Mouse (Mus musculus): ENCODE measurements around the gene Erf. TPM values are rescaled to one million over a fixed set of nuclear protein-coding genes. Genes with fewer than 3 reads are reported as not detected.
A peak's percentile ranks its signal among the peaks of the same experiment; 100 is the strongest.

The Erf gene
- total and polyA plus RNA-seq, 2 experiments from 2014 or later, result 3.7 to 11.8 TPM

GRCm38 (mm10) chr7:25270652-25271633, 20.4 kb upstream of the Erf start:
- H3K27ac ChIP-seq (ENCODE audit: low read depth, low read length), result no peak overlapping the region
- H3K9ac ChIP-seq, result no peak overlapping the region
- TF ChIP-seq CTCF (IDR thresholded peaks at IDR 0.05; ENCODE audit: low read depth), result no peak
- H3K4me3 ChIP-seq (ENCODE audit: low read depth, low read length), result no peak overlapping the region
- H3K36me3 ChIP-seq (ENCODE audit: insufficient read depth), result peaks cover 34% of the 10 kb centered on the region
- 91% methylated on average over 35 of the region's 35 CpGs for WGBS
- DNase-seq (no peak), ATAC-seq (no peak)
- H3K9me3 ChIP-seq (ENCODE audit: low read length), result no peaks in the 10 kb centered on the region
- H3K4me1 ChIP-seq (ENCODE audit: insufficient read depth), result peaks cover 14% of the 10 kb centered on the region
- no peak overlapping the region for H3K4me2 ChIP-seq (ENCODE audit: low read depth)
- no peaks in the 10 kb centered on the region for H3K27me3 ChIP-seq (ENCODE audit: insufficient read depth, low read length)

- TF ChIP-seq CTCF (IDR thresholded peaks at IDR 0.05; ENCODE audit: low read depth), result no peak
Observed at GRCm38 (mm10) chr7:25269545-25270271, 19.1 kb upstream of the Erf start.

GRCm38 (mm10) chr7:25269029-25269428, 18.5 kb upstream of the Erf start:
- WGBS, result 52% methylated on average over 4 of the region's 4 CpGs
- ATAC-seq (no peak), DNase-seq (no peak)
- Histone ChIP-seq H3K4me2 (ENCODE audit: low read depth) (peak overlapping the region; percentile 83), H3K4me1 (ENCODE audit: insufficient read depth) (peaks cover 14% of the 10 kb centered on the region), H3K36me3 (ENCODE audit: insufficient read depth) (peaks cover 34% of the 10 kb centered on the region), H3K4me3 (ENCODE audit: low read depth, low read length) (peak overlapping the region; percentile 98), H3K27me3 (ENCODE audit: insufficient read depth, low read length) (no peaks in the 10 kb centered on the region), H3K27ac (ENCODE audit: low read depth, low read length) (no peak overlapping the region; the same call in 1 of the 2 replicates), H3K9ac (peak overlapping the region; percentile 87), H3K9me3 (ENCODE audit: low read length) (no peaks in the 10 kb centered on the region)
- no peak for TF ChIP-seq CTCF (IDR thresholded peaks at IDR 0.05; ENCODE audit: low read depth)

More at GRCm38 (mm10) chr7:25269545-25270271, 19.1 kb upstream of the Erf start:
- no peaks in the 10 kb centered on the region for H3K9me3 ChIP-seq (ENCODE audit: low read length)
- peaks cover 34% of the 10 kb centered on the region for H3K36me3 ChIP-seq (ENCODE audit: insufficient read depth)
- no peak overlapping the region; the same call in 1 of the 2 replicates for H3K4me3 ChIP-seq (ENCODE audit: low read depth, low read length)
- peak overlapping the region; percentile 83 for H3K4me2 ChIP-seq (ENCODE audit: low read depth)
- H3K27ac ChIP-seq (ENCODE audit: low read depth, low read length), result no peak overlapping the region; the same call in 1 of the 2 replicates
- DNase-seq (no peak), ATAC-seq (no peak)
- WGBS, result 87% methylated on average over 8 of the region's 8 CpGs
- no peak overlapping the region for H3K9ac ChIP-seq
- H3K4me1 ChIP-seq (ENCODE audit: insufficient read depth), result peaks cover 14% of the 10 kb centered on the region
- H3K27me3 ChIP-seq (ENCODE audit: insufficient read depth, low read length), result no peaks in the 10 kb centered on the region

GRCm38 (mm10) chr7:25268588-25268987, 18.0 kb upstream of the Erf start:
- WGBS, result 3% methylated on average over 7 of the region's 7 CpGs
- H3K36me3 ChIP-seq (ENCODE audit: insufficient read depth), result peaks cover 29% of the 10 kb centered on the region

GRCm38 (mm10) chr7:25267751-25268463, 17.3 kb upstream of the Erf start:
- no peaks in the 10 kb centered on the region for H3K9me3 ChIP-seq (ENCODE audit: low read length)
- peak overlapping the region; percentile 91 for H3K27ac ChIP-seq (ENCODE audit: low read depth, low read length)
- H3K4me3 ChIP-seq (ENCODE audit: low read depth, low read length), result peak overlapping the region; percentile 98
- DNase-seq (peak; percentile 100), ATAC-seq (peak; percentile 94)
- peak overlapping the region; percentile 83 for H3K4me2 ChIP-seq (ENCODE audit: low read depth)
- WGBS, result under 1% methylated on average over 33 of the region's 33 CpGs
- peak overlapping the region; percentile 87 for H3K9ac ChIP-seq
- peaks cover 14% of the 10 kb centered on the region for H3K4me1 ChIP-seq (ENCODE audit: insufficient read depth)
- TF ChIP-seq CTCF (IDR thresholded peaks at IDR 0.05; ENCODE audit: low read depth), result no peak
- peaks cover 23% of the 10 kb centered on the region for H3K36me3 ChIP-seq (ENCODE audit: insufficient read depth)
- no peaks in the 10 kb centered on the region for H3K27me3 ChIP-seq (ENCODE audit: insufficient read depth, low read length)

More at GRCm38 (mm10) chr7:25268588-25268987, 18.0 kb upstream of the Erf start:
- peaks cover 14% of the 10 kb centered on the region for H3K4me1 ChIP-seq (ENCODE audit: insufficient read depth)
- DNase-seq, result no peak
- H3K4me3 ChIP-seq (ENCODE audit: low read depth, low read length), result peak overlapping the region; percentile 98
- ATAC-seq, result no peak
- no peaks in the 10 kb centered on the region for H3K9me3 ChIP-seq (ENCODE audit: low read length)
- no peaks in the 10 kb centered on the region for H3K27me3 ChIP-seq (ENCODE audit: insufficient read depth, low read length)
- H3K4me2 ChIP-seq (ENCODE audit: low read depth), result peak overlapping the region; percentile 83
- no peak for TF ChIP-seq CTCF (IDR thresholded peaks at IDR 0.05; ENCODE audit: low read depth)
- H3K9ac ChIP-seq, result peak overlapping the region; percentile 87
- peak overlapping the region; percentile 88 for H3K27ac ChIP-seq (ENCODE audit: low read depth, low read length)

- no peaks in the 10 kb centered on the region for H3K9me3 ChIP-seq (ENCODE audit: low read length)
- under 1% methylated on average over 29 of the region's 29 CpGs for WGBS
Observed at GRCm38 (mm10) chr7:25267301-25267750, 16.8 kb upstream of the Erf start, which contains the start of gene Cic. Cic (plus strand) TSS chr7:25267704.

More at GRCm38 (mm10) chr7:25267301-25267750, 16.8 kb upstream of the Erf start, which contains the start of gene Cic:
- H3K4me2 ChIP-seq (ENCODE audit: low read depth), result peak within 1 kb of the TSS; percentile 83
- peaks cover 14% of the 10 kb centered on the region for H3K4me1 ChIP-seq (ENCODE audit: insufficient read depth)
- peak within 1 kb of the TSS; percentile 87 for H3K9ac ChIP-seq
- peaks cover 17% of the 10 kb centered on the region for H3K36me3 ChIP-seq (ENCODE audit: insufficient read depth)
- H3K27ac ChIP-seq (ENCODE audit: low read depth, low read length), result peak within 1 kb of the TSS; percentile 91
- H3K4me3 ChIP-seq (ENCODE audit: low read depth, low read length), result peak within 1 kb of the TSS; percentile 98
- no peaks in the 10 kb centered on the region for H3K27me3 ChIP-seq (ENCODE audit: insufficient read depth, low read length)
- no peak; the same call in 1 of the 2 replicates for TF ChIP-seq CTCF (IDR thresholded peaks at IDR 0.05; ENCODE audit: low read depth)
- peak; percentile 99 for DNase-seq
- ATAC-seq, result peak; percentile 84
